Mouse (Mus musculus) E14TG2a.4 (cell line): ENCODE measurements at regions not wholly inside any gene's neighbourhood (a gene's known extent, or its start where the extent isn't known, plus 50 kb on each side); places are given as distances from the start of the nearest gene placed in this dataset.

Experiments used
- CTCF ChIP-seq: conservative IDR thresholded peaks from 2 replicates; pipeline ENCODE4 v1.5.1; 2014; ENCODE audit warnings: low read length
- NANOG ChIP-seq: IDR thresholded peaks from 2 replicates; pipeline ENCODE4 v1.6.1; 2014; ENCODE audit warnings: borderline replicate concordance, low read length, mixed read lengths
- POU5F1 ChIP-seq: IDR thresholded peaks from 2 replicates; pipeline ENCODE4 v1.6.1; 2014; ENCODE audit warnings: low read length, borderline replicate concordance

DNA sequence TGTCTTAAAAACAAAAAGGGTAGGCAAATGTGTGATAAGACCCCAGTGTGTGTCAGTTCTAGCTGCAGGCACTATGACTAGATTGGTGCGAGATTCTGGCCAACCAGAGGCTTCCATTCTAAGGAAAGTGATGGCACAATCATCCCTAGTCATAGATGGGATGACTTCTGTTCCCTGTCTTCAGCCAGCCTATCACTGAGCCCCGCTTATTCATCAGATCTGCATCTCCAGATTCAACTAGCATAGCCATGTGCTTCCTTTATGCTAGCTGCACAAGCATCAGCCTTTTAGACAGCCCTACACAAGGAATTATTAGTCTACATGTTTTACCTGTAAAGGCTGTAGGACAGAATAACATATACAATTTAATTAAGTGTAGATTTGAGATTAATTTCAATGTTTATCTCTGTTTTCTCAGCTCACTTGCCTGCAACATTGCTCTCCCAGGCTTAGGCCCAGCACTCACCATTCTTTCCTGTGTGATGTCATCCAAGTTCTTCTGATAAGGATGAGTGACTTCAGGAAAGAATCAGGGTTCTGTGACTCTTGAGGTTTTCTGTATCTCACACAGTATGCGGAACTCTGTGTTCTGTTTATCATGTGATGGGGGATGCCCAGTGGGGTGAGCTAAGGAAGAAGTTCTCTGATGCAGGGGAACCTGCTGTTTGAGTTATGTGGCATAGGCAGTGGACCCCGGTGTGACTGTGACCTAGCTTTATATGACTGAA, 382.8 kb upstream of the Ddi1 start:
- no peak for TF ChIP-seq CTCF
- TF ChIP-seq NANOG, result no peak
- TF ChIP-seq POU5F1, result no peak
